Mouse (Mus musculus): ENCODE results near the gene Tnfsf18.

Tnfsf18 gene

GRCm38 (mm10) chr1:161494343-161494742 is at the start of gene Tnfsf18:
Tnfsf18 (plus strand) TSS chr1:161494655.
- in situ Hi-C loops (cut with MboI, MseI) = no loop called here

- in situ Hi-C loops (cut with MboI, MseI) = no loop called here
Observed at GRCm38 (mm10) chr1:161444858-161445257, 49.6 kb upstream of the Tnfsf18 start.

GRCm38 (mm10) chr1:161451683-161452245 is 42.7 kb upstream of the Tnfsf18 start:
- in situ Hi-C loops (cut with MboI, MseI) = no loop called here

- in situ Hi-C loops (cut with MboI, MseI) = no loop called here
Observed at GRCm38 (mm10) chr1:161452250-161452649, 42.2 kb upstream of the Tnfsf18 start.

- in situ Hi-C loops (cut with MboI, MseI) = no loop called here
Observed at GRCm38 (mm10) chr1:161463388-161464085, 30.9 kb upstream of the Tnfsf18 start.

GRCm38 (mm10) chr1:161477221-161477620 is 17.2 kb upstream of the Tnfsf18 start:
- in situ Hi-C loops (cut with MboI, MseI) = no loop called here

GRCm38 (mm10) chr1:161479854-161480253 is 14.6 kb upstream of the Tnfsf18 start:
- in situ Hi-C loops (cut with MboI, MseI) = no loop called here

GRCm38 (mm10) chr1:161482211-161482610 is 12.2 kb upstream of the Tnfsf18 start:
- in situ Hi-C loops (cut with MboI, MseI) = no loop called here

- in situ Hi-C loops (cut with MboI, MseI) = no loop called here
Observed at GRCm38 (mm10) chr1:161487069-161487468, 7.4 kb upstream of the Tnfsf18 start.

- in situ Hi-C loops (cut with MboI, MseI) = no loop called here
Observed at GRCm38 (mm10) chr1:161491766-161492165, 2.7 kb upstream of the Tnfsf18 start.

- in situ Hi-C loops (cut with MboI, MseI) = no loop called here
Observed at GRCm38 (mm10) chr1:161496866-161497645, 2.6 kb downstream of the Tnfsf18 start.

GRCm38 (mm10) chr1:161500114-161500810 is 5.8 kb downstream of the Tnfsf18 start:
- in situ Hi-C loops (cut with MboI, MseI) = no loop called here

GRCm38 (mm10) chr1:161500811-161501146 is 6.3 kb downstream of the Tnfsf18 start:
- in situ Hi-C loops (cut with MboI, MseI) = no loop called here

- in situ Hi-C loops (cut with MboI, MseI) = no loop called here
Observed at GRCm38 (mm10) chr1:161506317-161506716, 11.9 kb downstream of the Tnfsf18 start.

- in situ Hi-C loops (cut with MboI, MseI) = no loop called here
Observed at GRCm38 (mm10) chr1:161507623-161508047, 13.2 kb downstream of the Tnfsf18 start.

- in situ Hi-C loops (cut with MboI, MseI) = no loop called here
Observed at GRCm38 (mm10) chr1:161517355-161517754, 22.9 kb downstream of the Tnfsf18 start.

- in situ Hi-C loops (cut with MboI, MseI) = no loop called here
Observed at GRCm38 (mm10) chr1:161520223-161520622, 25.8 kb downstream of the Tnfsf18 start.

GRCm38 (mm10) chr1:161528173-161528572 is 33.7 kb downstream of the Tnfsf18 start:
- in situ Hi-C loops (cut with MboI, MseI) = no loop called here

GRCm38 (mm10) chr1:161550596-161551095 is 56.2 kb downstream of the Tnfsf18 start:
- in situ Hi-C loops (cut with MboI, MseI) = loop anchor here (10.0 kb wide), 1 partner anchor 1416 kb away; no protein-coding TSS in a partner anchor

GRCm38 (mm10) chr1:161552098-161552497 is 57.6 kb downstream of the Tnfsf18 start:
- in situ Hi-C loops (cut with MboI, MseI) = loop anchor here (10.0 kb wide), 1 partner anchor 1417 kb away; no protein-coding TSS in a partner anchor

Data from T-helper 2 cell (primary cell).